Mouse (Mus musculus): Measurements from ENCODE around the gene Cdk17. TPM values are rescaled to one million over a fixed set of nuclear protein-coding genes. Genes with fewer than 3 reads are reported as not detected.

Cdk17 gene
- total and polyA plus RNA-seq, 2 experiments = 11.3 to 17.1 TPM

GRCm38 (mm10) chr10:93188440-93188999 is 27.8 kb downstream of the Cdk17 start:
- peaks cover 29% of the 10 kb centered on the region for H3K4me1 ChIP-seq (ENCODE audit: control insufficient read depth, insufficient read depth, low read length)
- no peak overlapping the region for H3K27ac ChIP-seq (replicated peaks; ENCODE audit: insufficient read depth, low read depth, low read length)
- DNase-seq (ENCODE audit: extremely low read depth, low read depth, low spot score) = peak; percentile 50
- 50% methylated on average over 10 of the region's 10 CpGs for WGBS
- H3K36me3 ChIP-seq (ENCODE audit: control insufficient read depth, insufficient read depth, low read length) = no peaks in the 10 kb centered on the region
- peaks cover 37% of the 10 kb centered on the region; the same call in 1 of the 2 replicates for H3K79me2 ChIP-seq (ENCODE audit: control insufficient read depth, insufficient read depth, low read length)
- no peak overlapping the region for H3K4me3 ChIP-seq (ENCODE audit: insufficient read depth, low read depth, low read length)
- no peaks in the 10 kb centered on the region for H3K27me3 ChIP-seq (ENCODE audit: control insufficient read depth, insufficient read depth, low read length)
- no peak for TF ChIP-seq CTCF (IDR thresholded peaks at IDR 0.05; ENCODE audit: low read depth, low read length)
- no peak overlapping the region for H3K9ac ChIP-seq (ENCODE audit: low read depth, low read length)

- H3K4me1 ChIP-seq (ENCODE audit: control insufficient read depth, insufficient read depth, low read length) = peaks cover 30% of the 10 kb centered on the region
- H3K9ac ChIP-seq (ENCODE audit: low read depth, low read length) = no peak overlapping the region
- no peak overlapping the region for H3K4me3 ChIP-seq (ENCODE audit: insufficient read depth, low read depth, low read length)
- no peak for DNase-seq (ENCODE audit: extremely low read depth, low read depth, low spot score)
- WGBS = 58% methylated on average over 8 of the region's 8 CpGs
- no peaks in the 10 kb centered on the region for H3K36me3 ChIP-seq (ENCODE audit: control insufficient read depth, insufficient read depth, low read length)
- no peak for TF ChIP-seq POLR2A (IDR thresholded peaks at IDR 0.05; ENCODE audit: extremely low read depth, insufficient read depth, low read length)
- TF ChIP-seq CTCF (IDR thresholded peaks at IDR 0.05; ENCODE audit: low read depth, low read length) = no peak
- H3K27ac ChIP-seq (replicated peaks; ENCODE audit: insufficient read depth, low read depth, low read length) = peak overlapping the region; percentile 0; the same call in 1 of the 2 replicates
- H3K79me2 ChIP-seq (ENCODE audit: control insufficient read depth, insufficient read depth, low read length) = peaks cover 39% of the 10 kb centered on the region
- H3K27me3 ChIP-seq (ENCODE audit: control insufficient read depth, insufficient read depth, low read length) = no peaks in the 10 kb centered on the region
Observed at GRCm38 (mm10) chr10:93190475-93191262, 30.0 kb downstream of the Cdk17 start.

- Histone ChIP-seq H3K27me3 (ENCODE audit: control insufficient read depth, insufficient read depth, low read length) (no peaks in the 10 kb centered on the region), H3K27ac (replicated peaks; ENCODE audit: insufficient read depth, low read depth, low read length) (no peak overlapping the region), H3K4me3 (ENCODE audit: insufficient read depth, low read depth, low read length) (no peak overlapping the region), H3K4me1 (ENCODE audit: control insufficient read depth, insufficient read depth, low read length) (peaks cover 14% of the 10 kb centered on the region), H3K79me2 (ENCODE audit: control insufficient read depth, insufficient read depth, low read length) (peaks cover 27% of the 10 kb centered on the region), H3K36me3 (ENCODE audit: control insufficient read depth, insufficient read depth, low read length) (peaks cover 3% of the 10 kb centered on the region; the same call in 1 of the 2 replicates), H3K9ac (ENCODE audit: low read depth, low read length) (no peak overlapping the region)
- 91% methylated on average over 6 of the region's 6 CpGs for WGBS
- TF ChIP-seq POLR2A (IDR thresholded peaks at IDR 0.05; ENCODE audit: extremely low read depth, insufficient read depth, low read length) (no peak), CTCF (IDR thresholded peaks at IDR 0.05; ENCODE audit: low read depth, low read length) (no peak)
- DNase-seq (ENCODE audit: extremely low read depth, low read depth, low spot score) = no peak
Observed at GRCm38 (mm10) chr10:93197092-93197491, 36.4 kb downstream of the Cdk17 start.

- DNase-seq (ENCODE audit: extremely low read depth, low read depth, low spot score) = no peak
- Histone ChIP-seq H3K4me3 (ENCODE audit: insufficient read depth, low read depth, low read length) (no peak overlapping the region), H3K4me1 (ENCODE audit: control insufficient read depth, insufficient read depth, low read length) (peaks cover 17% of the 10 kb centered on the region), H3K9ac (ENCODE audit: low read depth, low read length) (no peak overlapping the region), H3K27ac (replicated peaks; ENCODE audit: insufficient read depth, low read depth, low read length) (no peak overlapping the region), H3K36me3 (ENCODE audit: control insufficient read depth, insufficient read depth, low read length) (peaks cover 3% of the 10 kb centered on the region; the same call in 1 of the 2 replicates), H3K79me2 (ENCODE audit: control insufficient read depth, insufficient read depth, low read length) (peaks cover 30% of the 10 kb centered on the region), H3K27me3 (ENCODE audit: control insufficient read depth, insufficient read depth, low read length) (no peaks in the 10 kb centered on the region)
- WGBS = 89% methylated on average over 3 of the region's 3 CpGs
- no peak for TF ChIP-seq POLR2A (IDR thresholded peaks at IDR 0.05; ENCODE audit: extremely low read depth, insufficient read depth, low read length)
- no peak for TF ChIP-seq CTCF (IDR thresholded peaks at IDR 0.05; ENCODE audit: low read depth, low read length)
Observed at GRCm38 (mm10) chr10:93198958-93199357, 38.3 kb downstream of the Cdk17 start.

- Histone ChIP-seq H3K27ac (replicated peaks; ENCODE audit: insufficient read depth, low read depth, low read length) (peak overlapping the region; percentile 93), H3K4me3 (ENCODE audit: insufficient read depth, low read depth, low read length) (no peak overlapping the region), H3K36me3 (ENCODE audit: control insufficient read depth, insufficient read depth, low read length) (peaks cover 3% of the 10 kb centered on the region; the same call in 1 of the 2 replicates), H3K27me3 (ENCODE audit: control insufficient read depth, insufficient read depth, low read length) (no peaks in the 10 kb centered on the region), H3K79me2 (ENCODE audit: control insufficient read depth, insufficient read depth, low read length) (peaks cover 31% of the 10 kb centered on the region), H3K4me1 (ENCODE audit: control insufficient read depth, insufficient read depth, low read length) (peaks cover 15% of the 10 kb centered on the region), H3K9ac (ENCODE audit: low read depth, low read length) (no peak overlapping the region)
- no peak for TF ChIP-seq POLR2A (IDR thresholded peaks at IDR 0.05; ENCODE audit: extremely low read depth, insufficient read depth, low read length)
- TF ChIP-seq CTCF (IDR thresholded peaks at IDR 0.05; ENCODE audit: low read depth, low read length) = no peak
- DNase-seq (ENCODE audit: extremely low read depth, low read depth, low spot score) = peak; percentile 98
- 21% methylated on average over 6 of the region's 6 CpGs for WGBS
Observed at GRCm38 (mm10) chr10:93201846-93202458, 41.3 kb downstream of the Cdk17 start.

All from liver, adult 2 months (tissue).